Mouse (Mus musculus) spleen, adult 2 months (tissue): ENCODE data around the gene Tgfbrap1.

Experiments used
- CTCF ChIP-seq: fragments of 200-500 bp; IDR thresholded peaks from 2 replicates; pipeline ENCODE4 v1.5.1; 2011; ENCODE audit warnings: mild to moderate bottlenecking, inconsistent platforms; ENCODE audit not compliant: insufficient read depth, insufficient read length, insufficient replicate concordance; ENCODE audit errors: extremely low read depth
- POLR2A ChIP-seq: fragments of 200-500 bp; IDR thresholded peaks from 2 replicates; pipeline ENCODE4 v1.6.1; 2011; ENCODE audit warnings: low read depth, low read length, inconsistent platforms

- no peak for TF ChIP-seq CTCF
- no peak for TF ChIP-seq POLR2A
These were observed 7.0 kb downstream of the Tgfbrap1 start for GRCm38 (mm10) chr1:43091306-43092055.
